8 mouse cellular contexts compared by ENCODE assay signal in genomic region chrX:38250352-38250950, GRCm38 (mm10). TPM values are rescaled to one million over a fixed set of nuclear protein-coding genes. Genes with fewer than 3 reads are reported as not detected.
DNase-seq lines count a peak whose midpoint lies in the region; ATAC-seq and TF ChIP-seq lines count a peak whose summit lies in the region.

No protein-coding gene starts in this region.

- intact Hi-C loops in heart, adult 2 months (cut with DNase I) = loop anchor here (2.0 to 5.0 kb wide), 2 partner anchors 62 to 187 kb away; partner anchors contain the start of gene Zbtb33
- intact Hi-C loops in heart, postnatal 25 days (cut with DNase I) = loop anchor here (5.0 kb wide), 1 partner anchor 187 kb away; no protein-coding TSS in a partner anchor

- no peaks in the 10 kb centered on the region for H3K79me2 ChIP-seq in heart, adult 2 months (replicated peaks; ENCODE audit: control insufficient read depth, insufficient read depth, low read length)

- H3K4me1 ChIP-seq in heart, adult 2 months (ENCODE audit: control insufficient read depth, insufficient read depth, low read length) = no peaks in the 10 kb centered on the region
- 0 out of 2 replicates have a peak, but pooled peaks cover 4% of the 10 kb centered on the region for H3K4me1 ChIP-seq in embryonic facial prominence, embryonic 15.5 days
- no peaks in the 10 kb centered on the region for H3K4me1 ChIP-seq in lung, embryonic 14.5 days (ENCODE audit: insufficient read depth)

- peak; percentile 15 to 30 for DNase-seq in heart, adult 2 months
- DNase-seq in heart, postnatal 25 days (ENCODE audit: low spot score) = no peak
- peak; percentile 8 for DNase-seq in T-cell, adult 2 months (ENCODE audit: low spot score)
- DNase-seq in induced T-regulatory cell, adult 2 months (ENCODE audit: low read depth) = peak; percentile 26
- DNase-seq in lung, embryonic 14.5 days = no peak
- DNase-seq in retina, embryonic 14.5 days (ENCODE audit: low spot score) = peak; percentile 52
- no peak for DNase-seq in c-Kit-positive CD71-positive TER-119-positive erythroid progenitor cells, embryonic 14.5 days (ENCODE audit: low spot score)

- H3K27me3 ChIP-seq in heart, adult 2 months (ENCODE audit: control insufficient read depth, insufficient read depth, low read length) = no peaks in the 10 kb centered on the region
- H3K27me3 ChIP-seq in embryonic facial prominence, embryonic 15.5 days = no peaks in the 10 kb centered on the region
- no peaks in the 10 kb centered on the region; the same call in 1 of the 2 replicates for H3K27me3 ChIP-seq in lung, embryonic 14.5 days (ENCODE audit: insufficient read depth, low read length)

- H3K9ac ChIP-seq in heart, adult 2 months (ENCODE audit: low read depth, low read length) = no peak overlapping the region
- no peak overlapping the region for H3K9ac ChIP-seq in embryonic facial prominence, embryonic 15.5 days
- no peak overlapping the region for H3K9ac ChIP-seq in lung, embryonic 14.5 days

- ATAC-seq in embryonic facial prominence, embryonic 15.5 days (ENCODE audit: insufficient number of reproducible peaks, low FRiP score, low TSS enrichment, low read depth) = no peak
- peak; percentile 57 for ATAC-seq in lung, embryonic 14.5 days (ENCODE audit: insufficient read depth)

- no peak overlapping the region for H3K27ac ChIP-seq in heart, adult 2 months
- H3K27ac ChIP-seq in embryonic facial prominence, embryonic 15.5 days (replicated peaks) = no peak overlapping the region
- H3K27ac ChIP-seq in lung, embryonic 14.5 days (ENCODE audit: low read depth) = no peak overlapping the region

- WGBS in heart, adult 2 months = 18% methylated on average over 18 of the region's 18 CpGs
- 18% methylated on average over 17 of the region's 18 CpGs for WGBS in embryonic facial prominence, embryonic 15.5 days
- 10% methylated on average over 18 of the region's 18 CpGs for WGBS in lung, embryonic 14.5 days

- TF ChIP-seq POLR2A in heart, adult 2 months (IDR thresholded peaks at IDR 0.05; ENCODE audit: insufficient read depth, low read depth, low read length) = no peak

- no peaks in the 10 kb centered on the region for H3K36me3 ChIP-seq in heart, adult 2 months (ENCODE audit: control insufficient read depth, insufficient read depth, low read length)
- no peaks in the 10 kb centered on the region for H3K36me3 ChIP-seq in embryonic facial prominence, embryonic 15.5 days
- no peaks in the 10 kb centered on the region for H3K36me3 ChIP-seq in lung, embryonic 14.5 days (ENCODE audit: insufficient read depth)

- H3K4me2 ChIP-seq in embryonic facial prominence, embryonic 15.5 days (replicated peaks) = peak overlapping the region; percentile 75
- H3K4me2 ChIP-seq in lung, embryonic 14.5 days = peak overlapping the region; percentile 66

- H3K4me3 ChIP-seq in heart, adult 2 months = peak overlapping the region; percentile 32
- peak overlapping the region; percentile 39 for H3K4me3 ChIP-seq in embryonic facial prominence, embryonic 15.5 days (replicated peaks)
- H3K4me3 ChIP-seq in lung, embryonic 14.5 days (ENCODE audit: low read depth, low read length) = peak overlapping the region; percentile 17

- no peak for TF ChIP-seq EP300 in heart, adult 2 months (IDR thresholded peaks at IDR 0.05; ENCODE audit: insufficient read depth, low read depth, low read length)

- no peaks in the 10 kb centered on the region for H3K9me3 ChIP-seq in embryonic facial prominence, embryonic 15.5 days (replicated peaks)
- H3K9me3 ChIP-seq in lung, embryonic 14.5 days (ENCODE audit: low read depth, low read length) = no peaks in the 10 kb centered on the region

- TF ChIP-seq CTCF in heart, adult 2 months (IDR thresholded peaks at IDR 0.05) = peak; percentile 22; the same call in 1 of the 2 replicates
- 0 out of 2 replicates have a peak, but pooled peaks have one; percentile 24 for TF ChIP-seq CTCF in lung, embryonic 14.5 days (IDR thresholded peaks at IDR 0.05; ENCODE audit: low read depth)

RNA-seq across cellular contexts. Expression of gene Tmem255a, which starts 1.8 kb away (rescaled TPM):
- 1 to 10 TPM in 1 of 2 experiments, under 1 TPM in 1; 0.81 to 1.6 TPM for total RNA-seq in heart, adult 2 months (2021)
- 1.00 and 1.6 TPM in 2 replicates for polyA plus RNA-seq in heart, adult 2 months (2012; rRNA removed)
- total RNA-seq in heart, postnatal 25 days (2021) = 1 to 10 TPM; 1.0 to 1.6 TPM
- 34.7 and 36.1 TPM in 2 replicates for polyA plus RNA-seq in embryonic facial prominence, embryonic 15.5 days (2015; fragmentation: Nextera tagmentation; extraction: Ambion mirVana)
- polyA plus RNA-seq in lung, embryonic 14.5 days (2014; fragmentation: Nextera tagmentation; extraction: Ambion mirVana) = 23.3 and 26.0 TPM in 2 replicates

Comparison
In these comparisons a context has a peak if more than half of its experiments do, and no peak if none do; other contexts are left out.
1. DNase-seq: peak in heart, adult 2 months (2 of 2), T-cell, adult 2 months (single experiment), induced T-regulatory cell, adult 2 months (single experiment) and retina, embryonic 14.5 days (single experiment); none in heart, postnatal 25 days (single experiment), lung, embryonic 14.5 days (single experiment) and c-Kit-positive CD71-positive TER-119-positive erythroid progenitor cells, embryonic 14.5 days (single experiment).
2. Peak in every context shown above with its lines, with median percentiles within 50 percentile points of each other: H3K4me3 ChIP-seq.